In genomic region chr6:50358104-50358679, GRCm38 (mm10) we compare ENCODE assay signal across 8 mouse cellular contexts.
DNase-seq lines count a peak whose midpoint lies in the region; ATAC-seq and TF ChIP-seq lines count a peak whose summit lies in the region.
"Had no signal": no experiment of that assay in that cellular context is flagged by ENCODE, and none has a peak within 500 bp of the region (broad histone marks: within the 10 kb centered on the region; RNA-seq: fewer than 3 reads in every experiment).

No protein-coding gene starts in this region.

- no peaks in the 10 kb centered on the region for H3K9me3 ChIP-seq in embryonic facial prominence, embryonic 14.5 days (ENCODE audit: control insufficient read depth, low read length)
- H3K9me3 ChIP-seq in heart, embryonic 13.5 days = no peaks in the 10 kb centered on the region
- H3K9me3 ChIP-seq in kidney, postnatal 0 days (replicated peaks; ENCODE audit: low read length) = no peaks in the 10 kb centered on the region
- H3K9me3 ChIP-seq in midbrain, postnatal 0 days (ENCODE audit: low read length) = no peaks in the 10 kb centered on the region
- H3K9me3 ChIP-seq: liver, embryonic 13.5 days had no signal

- DNase-seq in brain, embryonic 14.5 days (ENCODE audit: low read depth) = peak; percentile 88
- DNase-seq in embryonic facial prominence, embryonic 14.5 days (ENCODE audit: low spot score) = peak; percentile 81
- DNase-seq in kidney, postnatal 0 days (ENCODE audit: low spot score) = peak; percentile 41
- DNase-seq in midbrain, postnatal 0 days (ENCODE audit: low spot score) = peak; percentile 58
- DNase-seq in thymus, postnatal 10 days (ENCODE audit: low spot score in 2 of 2) = no peak
- DNase-seq: liver, embryonic 13.5 days had no signal

- no peaks in the 10 kb centered on the region for H3K36me3 ChIP-seq in embryonic facial prominence, embryonic 14.5 days (ENCODE audit: control insufficient read depth, insufficient read depth, low read length)
- H3K36me3 ChIP-seq in heart, embryonic 13.5 days = no peaks in the 10 kb centered on the region
- no peaks in the 10 kb centered on the region for H3K36me3 ChIP-seq in kidney, postnatal 0 days (ENCODE audit: insufficient read depth, low read length)
- H3K36me3 ChIP-seq in midbrain, postnatal 0 days (ENCODE audit: insufficient read depth, low read length) = no peaks in the 10 kb centered on the region
- H3K36me3 ChIP-seq: liver, embryonic 13.5 days had no signal

- TF ChIP-seq CTCF in brain, embryonic 14.5 days (IDR thresholded peaks at IDR 0.05; ENCODE audit: borderline replicate concordance, extremely low read depth, insufficient read depth, insufficient read length) = no peak
- no peak for TF ChIP-seq CTCF in kidney, postnatal 0 days (IDR thresholded peaks at IDR 0.05; ENCODE audit: low read depth)
- no peak for TF ChIP-seq CTCF in midbrain, postnatal 0 days (IDR thresholded peaks at IDR 0.05)

- 37% methylated on average over 16 of the region's 16 CpGs for WGBS in embryonic facial prominence, embryonic 14.5 days
- WGBS in heart, embryonic 13.5 days = 19% methylated on average over 16 of the region's 16 CpGs
- WGBS in kidney, postnatal 0 days = 33% methylated on average over 16 of the region's 16 CpGs
- WGBS in midbrain, postnatal 0 days = 64% methylated on average over 16 of the region's 16 CpGs

- H3K27ac ChIP-seq in embryonic facial prominence, embryonic 14.5 days (replicated peaks; ENCODE audit: low read depth, low read length) = no peak overlapping the region
- H3K27ac ChIP-seq in heart, embryonic 13.5 days (replicated peaks) = peak overlapping the region; percentile 91
- peak overlapping the region; percentile 16; the same call in 1 of the 2 replicates for H3K27ac ChIP-seq in kidney, postnatal 0 days
- H3K27ac ChIP-seq in midbrain, postnatal 0 days (ENCODE audit: low read depth, low read length) = no peak overlapping the region
- H3K27ac ChIP-seq: liver, embryonic 13.5 days had no signal

- no peak overlapping the region for H3K4me3 ChIP-seq in embryonic facial prominence, embryonic 14.5 days (ENCODE audit: low read depth, low read length)
- H3K4me3 ChIP-seq in heart, embryonic 13.5 days = no peak overlapping the region
- no peak overlapping the region for H3K4me3 ChIP-seq in kidney, postnatal 0 days (replicated peaks; ENCODE audit: low read depth, low read length)
- no peak overlapping the region for H3K4me3 ChIP-seq in midbrain, postnatal 0 days (ENCODE audit: low read depth, low read length)
- H3K4me3 ChIP-seq: liver, embryonic 13.5 days had no signal

- H3K27me3 ChIP-seq in embryonic facial prominence, embryonic 14.5 days (replicated peaks; ENCODE audit: control insufficient read depth, insufficient read depth, low read length) = no peaks in the 10 kb centered on the region
- peaks cover 17% of the 10 kb centered on the region for H3K27me3 ChIP-seq in heart, embryonic 13.5 days (replicated peaks)
- no peaks in the 10 kb centered on the region for H3K27me3 ChIP-seq in kidney, postnatal 0 days (ENCODE audit: insufficient read depth, low read length)
- H3K27me3 ChIP-seq in midbrain, postnatal 0 days (ENCODE audit: insufficient read depth, low read length) = no peaks in the 10 kb centered on the region
- H3K27me3 ChIP-seq: liver, embryonic 13.5 days had no signal

- TF ChIP-seq POLR2A in brain, embryonic 14.5 days (IDR thresholded peaks at IDR 0.05; ENCODE audit: borderline replicate concordance, extremely low read depth, insufficient read depth, insufficient read length, poor library complexity, severe bottlenecking) = no peak

- H3K9ac ChIP-seq in embryonic facial prominence, embryonic 14.5 days (ENCODE audit: low read depth, low read length) = no peak overlapping the region
- H3K9ac ChIP-seq in heart, embryonic 13.5 days = peak overlapping the region; percentile 54; the same call in 1 of the 2 replicates
- no peak overlapping the region for H3K9ac ChIP-seq in kidney, postnatal 0 days (ENCODE audit: low read depth, low read length)
- no peak overlapping the region for H3K9ac ChIP-seq in midbrain, postnatal 0 days (replicated peaks; ENCODE audit: low read length, poor library complexity, severe bottlenecking)
- H3K9ac ChIP-seq: liver, embryonic 13.5 days had no signal

- ATAC-seq in embryonic facial prominence, embryonic 14.5 days (ENCODE audit: low read depth) = peak; percentile 51
- peak; percentile 72; the same call in 1 of the 2 replicates for ATAC-seq in heart, embryonic 13.5 days (ENCODE audit: extremely low read depth, insufficient number of reproducible peaks, low FRiP score, low TSS enrichment)
- ATAC-seq in kidney, postnatal 0 days (replicated peaks; ENCODE audit: low FRiP score, low read depth) = peak; percentile 38
- ATAC-seq in midbrain, postnatal 0 days (ENCODE audit: low FRiP score) = no peak
- no peak for ATAC-seq in cerebellum, adult (ENCODE audit: insufficient number of reproducible peaks, low FRiP score, low TSS enrichment)

- no peak overlapping the region for H3K4me2 ChIP-seq in embryonic facial prominence, embryonic 14.5 days (ENCODE audit: low read depth, low read length)
- H3K4me2 ChIP-seq in heart, embryonic 13.5 days = peak overlapping the region; percentile 49
- H3K4me2 ChIP-seq in kidney, postnatal 0 days (ENCODE audit: low read length) = no peak overlapping the region
- no peak overlapping the region for H3K4me2 ChIP-seq in midbrain, postnatal 0 days (ENCODE audit: low read depth, low read length, poor library complexity, severe bottlenecking)
- H3K4me2 ChIP-seq: liver, embryonic 13.5 days had no signal

- H3K4me1 ChIP-seq in embryonic facial prominence, embryonic 14.5 days (ENCODE audit: control insufficient read depth, insufficient read depth, low read length) = peaks cover 23% of the 10 kb centered on the region
- H3K4me1 ChIP-seq in heart, embryonic 13.5 days = peaks cover 92% of the 10 kb centered on the region
- peaks cover 18% of the 10 kb centered on the region; the same call in 1 of the 2 replicates for H3K4me1 ChIP-seq in kidney, postnatal 0 days (replicated peaks; ENCODE audit: insufficient read depth, low read length)
- H3K4me1 ChIP-seq in midbrain, postnatal 0 days (ENCODE audit: insufficient read depth, low read length) = peaks cover 10% of the 10 kb centered on the region

Comparison
In these comparisons a context has a peak if more than half of its experiments do, and no peak if none do; other contexts are left out.
1. DNase-seq: peak in brain, embryonic 14.5 days (single experiment), embryonic facial prominence, embryonic 14.5 days (single experiment), kidney, postnatal 0 days (single experiment) and midbrain, postnatal 0 days (single experiment); none in thymus, postnatal 10 days (0 of 2).
2. ATAC-seq: peak in embryonic facial prominence, embryonic 14.5 days (single experiment), heart, embryonic 13.5 days (single experiment) and kidney, postnatal 0 days (single experiment); none in midbrain, postnatal 0 days (single experiment) and cerebellum, adult (single experiment).
3. H3K27ac ChIP-seq: peak in heart, embryonic 13.5 days (single experiment) and kidney, postnatal 0 days (single experiment); none in embryonic facial prominence, embryonic 14.5 days (single experiment) and midbrain, postnatal 0 days (single experiment).